Comparison of ENCODE assay signal across 24 mouse cellular contexts in the genomic region with DNA sequence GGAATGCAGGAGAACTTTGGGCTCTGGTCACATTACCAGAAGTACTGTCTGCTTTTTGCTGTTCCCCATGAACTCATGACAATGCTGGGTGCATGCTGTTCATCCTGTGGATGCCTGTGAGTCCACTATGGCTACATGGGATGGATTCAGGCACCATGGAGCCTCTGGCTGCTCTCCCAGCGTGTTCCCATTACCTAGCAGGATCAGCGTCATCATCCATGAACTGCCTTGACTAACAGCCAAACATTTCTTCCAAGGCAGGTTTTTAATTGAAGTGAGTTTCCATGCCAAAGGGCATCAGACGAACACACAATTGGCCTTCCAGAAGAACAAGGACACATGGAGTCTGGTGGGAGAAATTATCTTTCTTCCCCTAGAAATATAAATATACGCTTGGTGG.
DNase-seq lines count a peak whose midpoint lies in the region; ATAC-seq and TF ChIP-seq lines count a peak whose summit lies in the region.
"Had no signal": no experiment of that assay in that cellular context is flagged by ENCODE, and none has a peak within 500 bp of the region (broad histone marks: within the 10 kb centered on the region; RNA-seq: fewer than 3 reads in every experiment).

No protein-coding gene starts in this region.

- no peak for TF ChIP-seq CTCF in kidney, adult 2 months (conservative IDR thresholded peaks at IDR 0.05; ENCODE audit: insufficient read depth, insufficient read length, low read depth, low read length)
- TF ChIP-seq CTCF in brain, embryonic 14.5 days (IDR thresholded peaks at IDR 0.05; ENCODE audit: borderline replicate concordance, extremely low read depth, insufficient read depth, insufficient read length) = no peak
- TF ChIP-seq CTCF in kidney, postnatal 0 days (IDR thresholded peaks at IDR 0.05; ENCODE audit: low read depth) = no peak

- no peak overlapping the region for H3K9ac ChIP-seq in forebrain, embryonic 13.5 days
- no peak overlapping the region for H3K9ac ChIP-seq in forebrain, embryonic 11.5 days (ENCODE audit: low read length)
- H3K9ac ChIP-seq in kidney, postnatal 0 days (ENCODE audit: low read depth, low read length) = no peak overlapping the region
- H3K9ac ChIP-seq: embryonic facial prominence, embryonic 12.5 days; heart, embryonic 15.5 days; hindbrain, embryonic 12.5 days; liver, embryonic 12.5 days; midbrain, embryonic 12.5 days had no signal

- DNase-seq in forebrain, embryonic 11.5 days (ENCODE audit: low spot score) = no peak
- DNase-seq in kidney, adult 2 months = peak; percentile 78
- DNase-seq in kidney, adult 18-20 months = no peak
- DNase-seq in brain, embryonic 14.5 days (ENCODE audit: low read depth) = peak; percentile 85
- no peak for DNase-seq in kidney, postnatal 0 days (ENCODE audit: low spot score)
- DNase-seq in layer of hippocampus, adult 9-10 months (ENCODE audit: low spot score) = no peak
- no peak for DNase-seq in adrenal gland, adult 18-20 months (ENCODE audit: low spot score in 2 of 2)
- DNase-seq: adrenal gland, postnatal 14 days; cerebellum, adult 11-12 months; embryo, embryonic 11 days; lung, adult 18-20 months; lung, postnatal 4 days; thymus, adult 2 months; thymus, postnatal 4 days had no signal

- H3K27ac ChIP-seq in forebrain, embryonic 13.5 days = no peak overlapping the region
- H3K27ac ChIP-seq in forebrain, embryonic 11.5 days (ENCODE audit: low read depth, low read length) = no peak overlapping the region
- peak overlapping the region; percentile 12; the same call in 1 of the 2 replicates for H3K27ac ChIP-seq in kidney, adult 2 months (ENCODE audit: insufficient read depth, low read depth, low read length)
- peak overlapping the region; percentile 42; the same call in 1 of the 2 replicates for H3K27ac ChIP-seq in kidney, postnatal 0 days
- H3K27ac ChIP-seq: embryonic facial prominence, embryonic 12.5 days; heart, embryonic 15.5 days; hindbrain, embryonic 12.5 days; liver, embryonic 12.5 days; midbrain, embryonic 12.5 days had no signal

- no peaks in the 10 kb centered on the region for H3K4me1 ChIP-seq in forebrain, embryonic 13.5 days
- no peaks in the 10 kb centered on the region for H3K4me1 ChIP-seq in forebrain, embryonic 11.5 days (replicated peaks; ENCODE audit: control insufficient read depth, insufficient read depth, low read length)
- peaks cover 2% of the 10 kb centered on the region; the same call in 1 of the 2 replicates for H3K4me1 ChIP-seq in kidney, adult 2 months (ENCODE audit: control insufficient read depth, insufficient read depth, low read length)
- H3K4me1 ChIP-seq in kidney, postnatal 0 days (replicated peaks; ENCODE audit: insufficient read depth, low read length) = no peaks in the 10 kb centered on the region
- H3K4me1 ChIP-seq: embryonic facial prominence, embryonic 12.5 days; heart, embryonic 15.5 days; hindbrain, embryonic 12.5 days; liver, embryonic 12.5 days; megakaryocyte, embryonic 14.5 days; midbrain, embryonic 12.5 days had no signal

- H3K36me3 ChIP-seq in forebrain, embryonic 13.5 days (ENCODE audit: poor library complexity, severe bottlenecking) = no peaks in the 10 kb centered on the region
- no peaks in the 10 kb centered on the region for H3K36me3 ChIP-seq in forebrain, embryonic 11.5 days (ENCODE audit: control insufficient read depth, insufficient read depth, low read length)
- no peaks in the 10 kb centered on the region for H3K36me3 ChIP-seq in kidney, adult 2 months (ENCODE audit: control insufficient read depth, insufficient read depth, low read length)
- H3K36me3 ChIP-seq in kidney, postnatal 0 days (ENCODE audit: insufficient read depth, low read length) = no peaks in the 10 kb centered on the region
- H3K36me3 ChIP-seq: embryonic facial prominence, embryonic 12.5 days; heart, embryonic 15.5 days; hindbrain, embryonic 12.5 days; liver, embryonic 12.5 days; midbrain, embryonic 12.5 days had no signal

- H3K9me3 ChIP-seq in forebrain, embryonic 13.5 days (replicated peaks) = no peaks in the 10 kb centered on the region
- no peaks in the 10 kb centered on the region for H3K9me3 ChIP-seq in forebrain, embryonic 11.5 days (ENCODE audit: control insufficient read depth, low read length)
- no peaks in the 10 kb centered on the region for H3K9me3 ChIP-seq in kidney, postnatal 0 days (replicated peaks; ENCODE audit: low read length)
- H3K9me3 ChIP-seq: embryonic facial prominence, embryonic 12.5 days; heart, embryonic 15.5 days; hindbrain, embryonic 12.5 days; liver, embryonic 12.5 days; midbrain, embryonic 12.5 days had no signal

- no peak overlapping the region for H3K4me3 ChIP-seq in forebrain, embryonic 13.5 days
- H3K4me3 ChIP-seq in forebrain, embryonic 11.5 days (ENCODE audit: low read depth, low read length) = no peak overlapping the region
- no peak overlapping the region for H3K4me3 ChIP-seq in kidney, adult 2 months (ENCODE audit: insufficient read depth, low read depth, low read length)
- H3K4me3 ChIP-seq in kidney, postnatal 0 days (replicated peaks; ENCODE audit: low read depth, low read length) = no peak overlapping the region
- H3K4me3 ChIP-seq: embryonic facial prominence, embryonic 12.5 days; heart, embryonic 15.5 days; hindbrain, embryonic 12.5 days; liver, embryonic 12.5 days; megakaryocyte, embryonic 14.5 days; midbrain, embryonic 12.5 days had no signal

- TF ChIP-seq POLR2A in kidney, adult 2 months (IDR thresholded peaks at IDR 0.05; ENCODE audit: low read depth, low read length) = no peak
- TF ChIP-seq POLR2A in brain, embryonic 14.5 days (IDR thresholded peaks at IDR 0.05; ENCODE audit: borderline replicate concordance, extremely low read depth, insufficient read depth, insufficient read length, poor library complexity, severe bottlenecking) = no peak

- 0 out of 2 replicates have a peak, but pooled peaks have one; percentile 48 for ATAC-seq in forebrain, embryonic 13.5 days
- ATAC-seq in forebrain, embryonic 11.5 days (replicated peaks; ENCODE audit: low FRiP score) = no peak
- ATAC-seq in kidney, postnatal 0 days (replicated peaks; ENCODE audit: low FRiP score, low read depth) = no peak
- ATAC-seq: intestine, embryonic 16.5 days; liver, embryonic 12.5 days; lung, postnatal 0 days; Patski had no signal

- no peak overlapping the region for H3K4me2 ChIP-seq in forebrain, embryonic 13.5 days
- no peak overlapping the region for H3K4me2 ChIP-seq in forebrain, embryonic 11.5 days (ENCODE audit: low read depth, low read length, severe bottlenecking)
- no peak overlapping the region for H3K4me2 ChIP-seq in kidney, postnatal 0 days (ENCODE audit: low read length)
- H3K4me2 ChIP-seq: embryonic facial prominence, embryonic 12.5 days; heart, embryonic 15.5 days; hindbrain, embryonic 12.5 days; liver, embryonic 12.5 days; midbrain, embryonic 12.5 days had no signal

- H3K27me3 ChIP-seq in forebrain, embryonic 13.5 days = no peaks in the 10 kb centered on the region
- no peaks in the 10 kb centered on the region for H3K27me3 ChIP-seq in forebrain, embryonic 11.5 days (ENCODE audit: control insufficient read depth, insufficient read depth, low read length)
- no peaks in the 10 kb centered on the region for H3K27me3 ChIP-seq in kidney, adult 2 months (replicated peaks; ENCODE audit: control insufficient read depth, insufficient read depth, low read length)
- no peaks in the 10 kb centered on the region for H3K27me3 ChIP-seq in kidney, postnatal 0 days (ENCODE audit: insufficient read depth, low read length)
- H3K27me3 ChIP-seq: embryonic facial prominence, embryonic 12.5 days; heart, embryonic 15.5 days; hindbrain, embryonic 12.5 days; megakaryocyte, embryonic 14.5 days; midbrain, embryonic 12.5 days had no signal

- 61% methylated on average over 4 of the region's 4 CpGs for WGBS in forebrain, embryonic 13.5 days
- 79% methylated on average over 4 of the region's 4 CpGs for WGBS in forebrain, embryonic 11.5 days
- 54% methylated on average over 4 of the region's 4 CpGs for WGBS in kidney, adult 2 months
- WGBS in kidney, postnatal 0 days = 75% methylated on average over 4 of the region's 4 CpGs

Comparison
In these comparisons a context has a peak if more than half of its experiments do, and no peak if none do; other contexts are left out.
1. DNase-seq: peak in kidney, adult 2 months (single experiment) and brain, embryonic 14.5 days (single experiment); none in forebrain, embryonic 11.5 days (single experiment), kidney, adult 18-20 months (single experiment), kidney, postnatal 0 days (single experiment), layer of hippocampus, adult 9-10 months (single experiment) and adrenal gland, adult 18-20 months (0 of 2).
2. H3K27ac ChIP-seq: peak in kidney, adult 2 months (single experiment) and kidney, postnatal 0 days (single experiment); none in forebrain, embryonic 13.5 days (single experiment) and forebrain, embryonic 11.5 days (single experiment).